Mouse (Mus musculus) hindbrain, embryonic 11.5 days (tissue): ENCODE results near the gene Adamts16. TPM values are rescaled to one million over a fixed set of nuclear protein-coding genes. Genes with fewer than 3 reads are reported as not detected.

Source experiments
- ATAC-seq: fragments of 200-750 bp; cut with Nextera tagmentation; 2 replicates; pipeline ENCODE4 v1.8.0; 2017; ENCODE audit warnings: mild to moderate bottlenecking, moderate TSS enrichment, moderate library complexity; ENCODE audit not compliant: low FRiP score
- DNase-seq: peaks from one replicate; pipeline ENCODE4 v3.0.0-alpha.2; 2015; ENCODE audit warnings: low spot score
- H3K27ac ChIP-seq: fragments of 300-500 bp; sonication (generic); 2 replicates; pipeline ENCODE4 v1.5.1; 2014; ENCODE audit warnings: mild to moderate bottlenecking, low read depth, low read length
- H3K27me3 ChIP-seq: fragments of 300-500 bp; sonication (generic); 2 replicates; pipeline ENCODE4 v1.6.1; 2014; ENCODE audit warnings: mild to moderate bottlenecking, low read length, moderate library complexity, mixed read lengths; ENCODE audit not compliant: control insufficient read depth, insufficient read depth
- H3K36me3 ChIP-seq: fragments of 300-500 bp; sonication (generic); 2 replicates; pipeline ENCODE4 v1.6.1; 2014; ENCODE audit warnings: mild to moderate bottlenecking, low read length, moderate library complexity, mixed read lengths; ENCODE audit not compliant: control insufficient read depth, insufficient read depth
- H3K4me1 ChIP-seq: fragments of 300-500 bp; sonication (generic); replicated peaks from 2 replicates; pipeline ENCODE4 v1.6.1; 2014; ENCODE audit warnings: low read length, mixed read lengths; ENCODE audit not compliant: control insufficient read depth, insufficient read depth
- H3K4me2 ChIP-seq: fragments of 300-500 bp; sonication (generic); replicated peaks from 2 replicates; pipeline ENCODE4 v1.6.1; 2014; ENCODE audit warnings: mild to moderate bottlenecking, low read depth, low read length
- H3K4me3 ChIP-seq: fragments of 300-500 bp; sonication (generic); 2 replicates; pipeline ENCODE4 v1.5.1; 2014; ENCODE audit warnings: low read depth, low read length
- H3K9ac ChIP-seq: fragments of 300-500 bp; sonication (generic); 2 replicates; pipeline ENCODE4 v1.6.1; 2014; ENCODE audit warnings: low read depth, low read length
- H3K9me3 ChIP-seq: fragments of 300-500 bp; sonication (generic); 2 replicates; pipeline ENCODE4 v1.6.1; 2016; ENCODE audit warnings: low read length; ENCODE audit not compliant: control insufficient read depth
- WGBS: fragments of 180-500 bp; shearing (Covaris S2); extraction: QIAGEN DNeasy Blood & Tissue Kit; methylation state at CpG from one replicate; pipeline ENCODE4 v1.1.7; 2014; 5-methylcytosine and 5-hydroxymethylcytosine counted together
- polyA plus RNA-seq: library from polyadenylated mRNA; unstranded; fragments of >200 nt; fragmentation: Nextera tagmentation; extraction: Ambion mirVana; gene quantifications from 2 replicates; pipeline ENCODE4 v1.2.1, GENCODE M21; 2014

The Adamts16 gene
- polyA plus RNA-seq, 1 experiment from 2014 or later, result 1.1 TPM

DNA sequence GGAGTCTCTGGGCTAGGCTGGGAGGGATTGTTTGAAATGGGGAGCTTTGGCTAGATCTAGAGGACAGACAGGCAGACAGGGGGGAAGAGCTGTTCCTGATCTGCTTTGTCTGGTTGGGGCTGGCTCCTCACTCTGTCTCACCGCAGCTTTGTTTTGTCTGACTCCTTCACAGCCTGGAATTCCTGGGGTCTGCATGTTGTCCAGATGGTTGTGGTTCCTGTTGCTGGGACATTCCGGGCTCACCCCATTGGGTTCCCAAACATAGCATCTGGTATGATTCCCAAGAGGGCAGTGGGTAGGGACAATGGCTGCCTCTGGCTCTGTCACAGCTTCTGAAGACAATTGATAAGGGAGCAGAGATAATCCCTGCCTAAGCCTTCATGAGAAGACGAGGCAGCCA lies 117.0 kb downstream of the Adamts16 start:
- no peak for DNase-seq
- no peaks in the 10 kb centered on the region for H3K36me3 ChIP-seq
- no peak overlapping the region for H3K4me3 ChIP-seq
- no peaks in the 10 kb centered on the region for H3K27me3 ChIP-seq
- H3K4me2 ChIP-seq, result no peak overlapping the region
- no peak overlapping the region for H3K27ac ChIP-seq
- H3K9me3 ChIP-seq, result no peaks in the 10 kb centered on the region
- no peak overlapping the region for H3K9ac ChIP-seq
- no peak for ATAC-seq
- no peaks in the 10 kb centered on the region for H3K4me1 ChIP-seq
- 53% methylated on average over 3 of the region's 3 CpGs for WGBS

DNA sequence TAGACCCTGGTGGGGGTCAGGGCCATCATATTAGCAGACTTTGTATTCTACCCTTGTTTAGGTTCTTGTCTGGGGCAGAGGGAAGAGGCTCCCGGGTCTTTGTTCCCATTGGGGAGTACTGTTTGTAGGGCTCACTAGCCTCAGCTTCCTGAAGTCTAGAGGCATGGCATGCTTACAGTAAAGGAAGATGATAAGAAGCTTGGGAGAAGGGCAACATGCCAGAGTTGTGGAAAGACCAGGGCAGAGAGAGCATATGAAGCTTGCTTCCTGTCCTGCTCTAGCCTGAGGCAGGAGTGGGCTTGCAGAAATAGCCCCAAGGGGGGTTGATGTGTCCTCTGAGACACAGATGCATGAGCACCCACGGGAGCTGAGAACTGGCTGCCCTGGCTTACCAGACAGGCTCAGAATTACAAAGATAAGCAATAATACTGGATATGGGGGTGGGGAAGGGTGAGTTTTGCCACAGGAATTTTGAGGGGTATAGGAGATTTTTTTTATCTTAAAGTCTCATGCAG lies 117.4 kb downstream of the Adamts16 start:
- no peak for ATAC-seq
- 89% methylated on average over 2 of the region's 2 CpGs for WGBS
- no peak overlapping the region for H3K4me2 ChIP-seq

DNA sequence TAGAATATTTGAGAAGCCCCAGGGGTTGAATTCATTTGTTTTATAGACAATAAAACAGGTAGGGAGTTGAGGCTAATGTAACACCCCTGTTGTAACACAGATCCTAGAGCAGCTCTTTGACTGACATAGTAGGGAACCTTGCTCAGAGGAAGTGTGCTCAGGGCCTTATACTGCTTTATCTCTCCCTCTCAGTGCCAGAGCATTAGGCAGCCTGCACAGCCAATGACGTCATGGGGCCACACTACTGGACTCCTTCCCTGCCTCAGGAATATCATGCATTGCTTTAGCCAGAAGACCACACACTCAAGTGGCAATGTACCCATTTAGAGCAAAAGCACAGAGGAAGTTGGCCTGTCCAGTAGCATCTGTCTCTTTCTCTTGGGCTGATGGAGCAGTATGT lies 121.6 kb downstream of the Adamts16 start:
- Histone ChIP-seq H3K4me3 (no peak overlapping the region), H3K9me3 (no peaks in the 10 kb centered on the region), H3K27me3 (no peaks in the 10 kb centered on the region), H3K4me2 (no peak overlapping the region), H3K36me3 (no peaks in the 10 kb centered on the region), H3K4me1 (no peaks in the 10 kb centered on the region), H3K27ac (no peak overlapping the region), H3K9ac (no peak overlapping the region)
- DNase-seq (no peak), ATAC-seq (no peak)
- WGBS, result 75% methylated on average over 1 of the region's 1 CpGs

More for the DNA sequence above, 117.4 kb downstream of the Adamts16 start:
- H3K27me3 ChIP-seq, result no peaks in the 10 kb centered on the region
- no peaks in the 10 kb centered on the region for H3K4me1 ChIP-seq
- DNase-seq, result no peak
- H3K36me3 ChIP-seq, result no peaks in the 10 kb centered on the region
- no peaks in the 10 kb centered on the region for H3K9me3 ChIP-seq
- no peak overlapping the region for H3K27ac ChIP-seq
- H3K9ac ChIP-seq, result no peak overlapping the region
- H3K4me3 ChIP-seq, result no peak overlapping the region

DNA sequence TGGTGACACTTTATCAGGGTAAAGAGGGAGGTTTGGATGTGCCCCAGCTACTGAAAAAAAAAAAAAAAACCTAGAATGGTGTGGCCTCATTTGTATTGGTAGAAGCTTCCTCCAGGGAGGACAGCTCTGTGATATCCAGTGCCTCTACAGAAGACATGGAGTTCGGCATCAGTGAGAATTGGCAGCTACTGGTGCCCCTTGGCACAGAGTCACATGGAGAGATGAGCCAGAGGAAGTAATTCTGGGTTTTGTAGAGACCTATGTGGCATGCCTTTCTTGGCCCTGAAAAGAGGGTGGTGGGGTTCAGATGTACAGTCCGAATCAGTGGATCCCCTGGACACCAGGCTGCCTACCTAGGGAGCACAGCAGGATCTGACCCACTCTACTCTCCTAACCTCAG lies 122.8 kb downstream of the Adamts16 start:
- Histone ChIP-seq H3K9me3 (no peaks in the 10 kb centered on the region), H3K9ac (no peak overlapping the region), H3K4me2 (no peak overlapping the region), H3K36me3 (no peaks in the 10 kb centered on the region), H3K4me1 (no peaks in the 10 kb centered on the region), H3K4me3 (no peak overlapping the region), H3K27ac (no peak overlapping the region), H3K27me3 (no peaks in the 10 kb centered on the region)
- ATAC-seq (no peak), DNase-seq (no peak)
- WGBS, result 87% methylated on average over 2 of the region's 2 CpGs

DNA sequence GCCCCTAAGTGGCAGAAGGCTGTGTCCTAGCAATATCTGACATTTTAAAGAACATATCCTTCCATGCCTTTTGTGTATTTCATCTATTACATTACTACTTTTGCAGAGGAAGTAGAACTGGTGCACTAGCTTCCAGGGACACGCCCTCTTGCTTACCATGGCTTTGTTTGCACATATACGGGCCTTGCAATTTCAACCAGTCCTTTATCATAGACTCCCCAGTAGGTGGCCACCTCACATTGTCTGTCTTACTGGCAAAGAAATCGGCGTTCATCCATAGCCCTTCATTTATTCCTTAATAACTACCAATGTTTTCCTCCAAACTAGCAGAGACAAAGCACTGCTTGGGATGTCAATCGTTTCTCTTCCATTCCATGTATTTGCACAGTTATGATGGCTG lies 125.6 kb downstream of the Adamts16 start:
- Histone ChIP-seq H3K9ac (no peak overlapping the region), H3K27ac (no peak overlapping the region), H3K4me1 (no peaks in the 10 kb centered on the region), H3K36me3 (no peaks in the 10 kb centered on the region), H3K27me3 (no peaks in the 10 kb centered on the region), H3K4me3 (no peak overlapping the region), H3K4me2 (no peak overlapping the region), H3K9me3 (no peaks in the 10 kb centered on the region)
- WGBS, result 75% methylated on average over 5 of the region's 5 CpGs
- no peak for ATAC-seq
- DNase-seq, result no peak

DNA sequence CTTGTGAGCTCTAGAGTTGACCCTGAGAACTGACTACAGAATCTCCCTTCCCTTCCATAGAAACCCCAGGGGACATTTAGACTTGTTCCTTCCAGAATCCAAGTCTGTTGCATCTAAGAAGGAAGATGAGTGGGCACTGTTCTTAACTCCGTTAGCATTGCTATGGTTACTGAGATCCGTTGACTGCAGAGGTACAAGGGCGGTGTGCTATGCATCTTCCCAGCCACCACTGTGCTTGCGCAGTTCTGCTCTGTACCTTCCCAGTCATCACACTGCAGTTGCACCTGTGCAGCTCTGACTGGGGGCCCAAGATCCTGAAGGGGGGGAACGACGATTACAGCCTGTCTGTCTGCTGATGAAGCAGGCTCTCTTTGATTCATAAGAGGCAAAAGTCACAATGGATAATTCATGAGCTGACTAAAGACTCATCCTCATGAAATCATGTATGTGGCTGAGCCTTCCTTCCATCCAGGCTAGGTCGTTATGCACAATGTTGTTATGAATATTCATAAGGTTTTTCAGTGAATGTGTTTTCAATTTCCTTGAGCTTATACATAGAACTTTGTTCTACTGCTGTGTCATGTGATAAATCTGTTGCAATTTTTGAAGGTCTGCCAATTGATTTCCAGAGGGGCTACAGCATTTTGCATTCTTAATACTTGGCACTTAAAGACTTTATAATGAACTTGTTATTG lies 127.4 kb downstream of the Adamts16 start:
- H3K27me3 ChIP-seq, result no peaks in the 10 kb centered on the region
- ATAC-seq (no peak), DNase-seq (no peak)
- no peak overlapping the region for H3K4me3 ChIP-seq
- WGBS, result 79% methylated on average over 7 of the region's 7 CpGs
- H3K9me3 ChIP-seq, result no peaks in the 10 kb centered on the region
- no peak overlapping the region for H3K9ac ChIP-seq
- no peak overlapping the region for H3K4me2 ChIP-seq
- no peak overlapping the region for H3K27ac ChIP-seq
- H3K36me3 ChIP-seq, result no peaks in the 10 kb centered on the region
- no peaks in the 10 kb centered on the region for H3K4me1 ChIP-seq

DNA sequence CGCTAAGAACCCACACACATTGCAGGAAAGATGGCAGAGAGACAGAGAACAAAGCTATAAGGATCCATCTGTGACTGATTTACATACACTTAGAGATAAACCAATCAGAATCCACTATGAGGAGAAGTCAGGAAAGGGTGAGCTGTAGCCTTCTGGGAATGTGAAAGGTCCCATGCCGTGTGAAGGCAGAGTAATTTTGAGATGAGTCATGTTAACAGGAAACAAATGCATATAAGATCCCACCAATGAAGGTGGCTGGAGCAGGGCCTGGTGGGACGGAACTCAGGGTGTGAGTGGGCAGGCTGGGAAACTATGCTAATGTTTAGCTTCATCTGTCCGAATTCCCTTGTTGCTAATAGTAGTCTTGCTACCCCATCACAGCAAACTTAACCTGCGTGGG lies 128.3 kb downstream of the Adamts16 start:
- DNase-seq (no peak), ATAC-seq (no peak)
- Histone ChIP-seq H3K4me2 (no peak overlapping the region), H3K4me3 (no peak overlapping the region), H3K36me3 (no peaks in the 10 kb centered on the region), H3K27ac (no peak overlapping the region), H3K4me1 (no peaks in the 10 kb centered on the region), H3K9ac (no peak overlapping the region), H3K27me3 (no peaks in the 10 kb centered on the region), H3K9me3 (no peaks in the 10 kb centered on the region)
- 81% methylated on average over 5 of the region's 5 CpGs for WGBS

DNA sequence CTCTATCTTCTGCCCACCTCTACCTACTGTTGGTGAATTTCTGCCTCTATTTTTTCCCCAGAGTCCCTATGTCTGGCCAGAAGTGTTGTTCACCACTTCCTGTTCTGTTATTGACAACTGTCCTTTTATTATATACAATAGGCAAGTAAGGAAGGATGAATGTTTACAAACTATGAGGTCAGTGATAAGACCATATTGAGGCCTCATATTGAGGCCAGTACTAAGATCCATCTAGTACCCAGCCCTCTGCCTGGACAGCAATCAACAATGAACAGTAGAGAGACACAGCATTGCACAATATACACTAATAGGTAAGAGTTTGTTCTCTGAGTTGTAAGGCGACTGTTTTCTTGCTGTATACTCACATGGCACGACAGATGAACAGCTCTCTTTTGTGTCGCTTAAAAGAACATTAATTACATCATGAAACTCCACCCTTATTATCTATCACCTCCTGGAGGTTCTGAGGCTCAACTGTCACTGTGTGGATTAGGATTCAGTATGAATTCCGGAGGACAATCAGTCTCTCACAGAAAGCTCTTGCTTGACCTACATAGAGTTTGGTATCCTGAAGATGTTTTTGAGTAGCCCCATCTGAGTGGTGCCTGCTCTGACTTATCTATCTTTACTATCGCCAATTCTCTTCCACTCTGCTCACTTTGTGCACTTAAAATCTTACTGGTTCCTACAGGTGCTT lies 134.3 kb downstream of the Adamts16 start:
- no peak overlapping the region for H3K27ac ChIP-seq
- no peaks in the 10 kb centered on the region for H3K27me3 ChIP-seq
- no peak overlapping the region for H3K9ac ChIP-seq
- no peak overlapping the region for H3K4me3 ChIP-seq
- WGBS, result 88% methylated on average over 5 of the region's 5 CpGs
- no peaks in the 10 kb centered on the region for H3K36me3 ChIP-seq
- ATAC-seq (no peak), DNase-seq (no peak)
- no peak overlapping the region for H3K4me2 ChIP-seq
- no peaks in the 10 kb centered on the region for H3K4me1 ChIP-seq
- H3K9me3 ChIP-seq, result no peaks in the 10 kb centered on the region

DNA sequence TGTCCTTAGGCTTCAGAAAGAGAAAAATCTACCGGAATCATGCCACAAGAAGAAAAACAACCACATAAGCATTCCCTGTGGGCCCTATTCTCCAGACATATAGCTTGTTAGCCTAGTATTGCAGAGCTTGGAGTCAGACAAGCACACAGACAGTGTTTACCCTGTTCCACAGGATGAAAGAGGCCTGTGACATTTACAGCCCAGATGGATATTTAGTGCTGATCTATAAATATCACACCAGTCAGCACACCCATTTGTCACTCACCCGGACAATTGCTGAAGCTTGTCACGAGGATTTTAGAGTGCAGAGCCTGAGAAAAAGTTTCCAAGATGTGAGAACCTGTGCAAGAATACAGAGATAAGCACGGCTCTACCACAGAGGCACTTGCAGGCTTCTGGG lies 138.7 kb downstream of the Adamts16 start:
- H3K9me3 ChIP-seq, result no peaks in the 10 kb centered on the region
- ATAC-seq (no peak), DNase-seq (no peak)
- 75% methylated on average over 4 of the region's 4 CpGs for WGBS
- no peaks in the 10 kb centered on the region for H3K4me1 ChIP-seq
- no peak overlapping the region for H3K4me2 ChIP-seq
- no peak overlapping the region for H3K9ac ChIP-seq
- no peak overlapping the region for H3K4me3 ChIP-seq
- H3K27ac ChIP-seq, result no peak overlapping the region
- H3K36me3 ChIP-seq, result no peaks in the 10 kb centered on the region
- no peaks in the 10 kb centered on the region for H3K27me3 ChIP-seq
